24 mouse cellular contexts compared by ENCODE assay signal in genomic region chr13:72345647-72346133, GRCm38 (mm10).
DNase-seq lines count a peak whose midpoint lies in the region; ATAC-seq and TF ChIP-seq lines count a peak whose summit lies in the region.
"Had no signal": no experiment of that assay in that cellular context is flagged by ENCODE, and none has a peak within 500 bp of the region (broad histone marks: within the 10 kb centered on the region; RNA-seq: fewer than 3 reads in every experiment).

No protein-coding gene starts in this region.

- no peaks in the 10 kb centered on the region for H3K36me3 ChIP-seq in hindbrain, embryonic 13.5 days
- H3K36me3 ChIP-seq in hindbrain, embryonic 16.5 days (ENCODE audit: control insufficient read depth, insufficient read depth, low read length) = no peaks in the 10 kb centered on the region
- H3K36me3 ChIP-seq in forebrain, embryonic 13.5 days (ENCODE audit: poor library complexity, severe bottlenecking) = no peaks in the 10 kb centered on the region
- H3K36me3 ChIP-seq in midbrain, embryonic 14.5 days (ENCODE audit: control insufficient read depth, insufficient read depth, low read length) = no peaks in the 10 kb centered on the region
- H3K36me3 ChIP-seq in kidney, adult 2 months (ENCODE audit: control insufficient read depth, insufficient read depth, low read length) = no peaks in the 10 kb centered on the region
- H3K36me3 ChIP-seq: embryonic facial prominence, embryonic 12.5 days; hindbrain, embryonic 15.5 days; limb, embryonic 15.5 days; liver, embryonic 15.5 days; stomach, embryonic 15.5 days had no signal

- peak; percentile 61 for DNase-seq in R1 (ENCODE audit: low read depth, low spot score)
- peak; percentile 53 for DNase-seq in midbrain, embryonic 14.5 days
- DNase-seq in layer of hippocampus, adult 18-20 months (ENCODE audit: low spot score in 2 of 2) = no peak
- no peak for DNase-seq in kidney, adult 2 months
- DNase-seq in adrenal gland, adult 18-20 months (ENCODE audit: low spot score in 2 of 2) = no peak
- DNase-seq: cerebellum, adult 9-11 months; gastrocnemius, postnatal 10 days; heart, adult 18-20 months; kidney, adult 18-20 months; kidney, postnatal 10 days; right cerebral cortex, postnatal 25 days; thymus, adult 18-20 months; thymus, postnatal 4 days had no signal

- 4% methylated on average over 6 of the region's 6 CpGs for WGBS in hindbrain, embryonic 13.5 days
- 5% methylated on average over 6 of the region's 6 CpGs for WGBS in hindbrain, embryonic 16.5 days
- WGBS in forebrain, embryonic 13.5 days = under 1% methylated on average over 6 of the region's 6 CpGs
- WGBS in midbrain, embryonic 14.5 days = 5% methylated on average over 6 of the region's 6 CpGs
- 10% methylated on average over 6 of the region's 6 CpGs for WGBS in kidney, adult 2 months

- no peak overlapping the region for H3K4me3 ChIP-seq in hindbrain, embryonic 13.5 days
- H3K4me3 ChIP-seq in hindbrain, embryonic 16.5 days (ENCODE audit: low read length) = no peak overlapping the region
- H3K4me3 ChIP-seq in forebrain, embryonic 13.5 days = no peak overlapping the region
- no peak overlapping the region for H3K4me3 ChIP-seq in midbrain, embryonic 14.5 days (replicated peaks; ENCODE audit: low read depth, low read length)
- no peak overlapping the region for H3K4me3 ChIP-seq in kidney, adult 2 months (ENCODE audit: insufficient read depth, low read depth, low read length)
- H3K4me3 ChIP-seq: embryonic facial prominence, embryonic 12.5 days; erythroblast, embryonic 14.5 days; hindbrain, embryonic 15.5 days; limb, embryonic 15.5 days; liver, embryonic 15.5 days; stomach, embryonic 15.5 days had no signal

- no peak for TF ChIP-seq CTCF in kidney, adult 2 months (conservative IDR thresholded peaks at IDR 0.05; ENCODE audit: insufficient read depth, insufficient read length, low read depth, low read length)

- peak; percentile 54; the same call in 1 of the 2 replicates for ATAC-seq in hindbrain, embryonic 13.5 days (ENCODE audit: low FRiP score)
- no peak for ATAC-seq in hindbrain, embryonic 16.5 days
- peak; percentile 89 for ATAC-seq in forebrain, embryonic 13.5 days
- peak; percentile 34; the same call in 1 of the 2 replicates for ATAC-seq in midbrain, embryonic 14.5 days (ENCODE audit: low FRiP score, low TSS enrichment)
- ATAC-seq: Patski had no signal

- H3K9ac ChIP-seq in hindbrain, embryonic 13.5 days = no peak overlapping the region
- no peak overlapping the region for H3K9ac ChIP-seq in hindbrain, embryonic 16.5 days (ENCODE audit: low read depth, low read length)
- H3K9ac ChIP-seq in forebrain, embryonic 13.5 days = no peak overlapping the region
- H3K9ac ChIP-seq in midbrain, embryonic 14.5 days (replicated peaks; ENCODE audit: low read length) = no peak overlapping the region
- H3K9ac ChIP-seq: embryonic facial prominence, embryonic 12.5 days; hindbrain, embryonic 15.5 days; limb, embryonic 15.5 days; liver, embryonic 15.5 days; stomach, embryonic 15.5 days had no signal

- H3K27me3 ChIP-seq in hindbrain, embryonic 13.5 days = peaks cover 39% of the 10 kb centered on the region
- H3K27me3 ChIP-seq in hindbrain, embryonic 16.5 days (replicated peaks; ENCODE audit: control insufficient read depth, insufficient read depth, low read length) = no peaks in the 10 kb centered on the region
- H3K27me3 ChIP-seq in forebrain, embryonic 13.5 days = peaks cover 94% of the 10 kb centered on the region
- H3K27me3 ChIP-seq in midbrain, embryonic 14.5 days (ENCODE audit: control insufficient read depth, insufficient read depth, low read length) = peaks cover 13% of the 10 kb centered on the region; the same call in 1 of the 2 replicates
- H3K27me3 ChIP-seq in kidney, adult 2 months (replicated peaks; ENCODE audit: control insufficient read depth, insufficient read depth, low read length) = no peaks in the 10 kb centered on the region
- H3K27me3 ChIP-seq: limb, embryonic 15.5 days; liver, embryonic 15.5 days; Patski; stomach, embryonic 15.5 days had no signal

- H3K4me2 ChIP-seq in hindbrain, embryonic 13.5 days = no peak overlapping the region
- H3K4me2 ChIP-seq in hindbrain, embryonic 16.5 days (ENCODE audit: low read length) = no peak overlapping the region; the same call in 1 of the 2 replicates
- peak overlapping the region; percentile 25 for H3K4me2 ChIP-seq in forebrain, embryonic 13.5 days
- 0 out of 2 replicates have a peak overlapping the region, but pooled peaks have one; percentile 15 for H3K4me2 ChIP-seq in midbrain, embryonic 14.5 days (ENCODE audit: low read length)
- H3K4me2 ChIP-seq: embryonic facial prominence, embryonic 12.5 days; hindbrain, embryonic 15.5 days; limb, embryonic 15.5 days; liver, embryonic 15.5 days; stomach, embryonic 15.5 days had no signal

- no peak for TF ChIP-seq POLR2A in kidney, adult 2 months (IDR thresholded peaks at IDR 0.05; ENCODE audit: low read depth, low read length)

- peaks cover 22% of the 10 kb centered on the region for H3K4me1 ChIP-seq in hindbrain, embryonic 13.5 days (replicated peaks)
- H3K4me1 ChIP-seq in hindbrain, embryonic 16.5 days (ENCODE audit: control insufficient read depth, insufficient read depth, low read depth, low read length) = no peaks in the 10 kb centered on the region; the same call in none of the 2 replicates
- H3K4me1 ChIP-seq in forebrain, embryonic 13.5 days = peaks cover 21% of the 10 kb centered on the region
- peaks cover 15% of the 10 kb centered on the region for H3K4me1 ChIP-seq in midbrain, embryonic 14.5 days (ENCODE audit: control insufficient read depth, insufficient read depth, low read length)
- no peaks in the 10 kb centered on the region for H3K4me1 ChIP-seq in kidney, adult 2 months (ENCODE audit: control insufficient read depth, insufficient read depth, low read length)
- H3K4me1 ChIP-seq: embryonic facial prominence, embryonic 12.5 days; limb, embryonic 15.5 days; liver, embryonic 15.5 days; stomach, embryonic 15.5 days had no signal

- no peak overlapping the region for H3K27ac ChIP-seq in hindbrain, embryonic 13.5 days
- no peak overlapping the region for H3K27ac ChIP-seq in hindbrain, embryonic 16.5 days (ENCODE audit: low read depth, low read length)
- H3K27ac ChIP-seq in forebrain, embryonic 13.5 days = no peak overlapping the region
- no peak overlapping the region for H3K27ac ChIP-seq in midbrain, embryonic 14.5 days (replicated peaks; ENCODE audit: low read depth, low read length)
- H3K27ac ChIP-seq in kidney, adult 2 months (ENCODE audit: insufficient read depth, low read depth, low read length) = no peak overlapping the region
- H3K27ac ChIP-seq: embryonic facial prominence, embryonic 12.5 days; hindbrain, embryonic 15.5 days; limb, embryonic 15.5 days; liver, embryonic 15.5 days; macrophage; stomach, embryonic 15.5 days had no signal

- no peaks in the 10 kb centered on the region for H3K9me3 ChIP-seq in hindbrain, embryonic 13.5 days
- no peaks in the 10 kb centered on the region for H3K9me3 ChIP-seq in hindbrain, embryonic 16.5 days (ENCODE audit: control insufficient read depth, low read length)
- H3K9me3 ChIP-seq in forebrain, embryonic 13.5 days (replicated peaks) = no peaks in the 10 kb centered on the region
- no peaks in the 10 kb centered on the region for H3K9me3 ChIP-seq in midbrain, embryonic 14.5 days (ENCODE audit: control insufficient read depth, low read length)
- H3K9me3 ChIP-seq: embryonic facial prominence, embryonic 12.5 days; hindbrain, embryonic 15.5 days; limb, embryonic 15.5 days; liver, embryonic 15.5 days; stomach, embryonic 15.5 days had no signal

Comparison
In these comparisons a context has a peak if more than half of its experiments do, and no peak if none do; other contexts are left out.
1. H3K4me2 ChIP-seq: peak in forebrain, embryonic 13.5 days (single experiment) and midbrain, embryonic 14.5 days (single experiment); none in hindbrain, embryonic 13.5 days (single experiment) and hindbrain, embryonic 16.5 days (single experiment).
2. DNase-seq: peak in R1 (single experiment) and midbrain, embryonic 14.5 days (single experiment); none in layer of hippocampus, adult 18-20 months (0 of 2), kidney, adult 2 months (single experiment) and adrenal gland, adult 18-20 months (0 of 2).